Mouse (Mus musculus) lung, adult 2 months (tissue): ENCODE results near the gene Arl3.
A peak's percentile ranks its signal among the peaks of the same experiment; 100 is the strongest.

Source experiments
- CTCF ChIP-seq: fragments of 200-500 bp; IDR thresholded peaks from 2 replicates; pipeline ENCODE4 v1.5.1; 2011; ENCODE audit warnings: mild to moderate bottlenecking, low read length, control low read depth; ENCODE audit not compliant: insufficient read depth
- POLR2A ChIP-seq: fragments of 200-500 bp; IDR thresholded peaks from 2 replicates; pipeline ENCODE4 v1.6.1; 2011; ENCODE audit warnings: low read depth, mild to moderate bottlenecking, control low read depth, low read length, borderline replicate concordance; ENCODE audit errors: extremely low read depth

DNA sequence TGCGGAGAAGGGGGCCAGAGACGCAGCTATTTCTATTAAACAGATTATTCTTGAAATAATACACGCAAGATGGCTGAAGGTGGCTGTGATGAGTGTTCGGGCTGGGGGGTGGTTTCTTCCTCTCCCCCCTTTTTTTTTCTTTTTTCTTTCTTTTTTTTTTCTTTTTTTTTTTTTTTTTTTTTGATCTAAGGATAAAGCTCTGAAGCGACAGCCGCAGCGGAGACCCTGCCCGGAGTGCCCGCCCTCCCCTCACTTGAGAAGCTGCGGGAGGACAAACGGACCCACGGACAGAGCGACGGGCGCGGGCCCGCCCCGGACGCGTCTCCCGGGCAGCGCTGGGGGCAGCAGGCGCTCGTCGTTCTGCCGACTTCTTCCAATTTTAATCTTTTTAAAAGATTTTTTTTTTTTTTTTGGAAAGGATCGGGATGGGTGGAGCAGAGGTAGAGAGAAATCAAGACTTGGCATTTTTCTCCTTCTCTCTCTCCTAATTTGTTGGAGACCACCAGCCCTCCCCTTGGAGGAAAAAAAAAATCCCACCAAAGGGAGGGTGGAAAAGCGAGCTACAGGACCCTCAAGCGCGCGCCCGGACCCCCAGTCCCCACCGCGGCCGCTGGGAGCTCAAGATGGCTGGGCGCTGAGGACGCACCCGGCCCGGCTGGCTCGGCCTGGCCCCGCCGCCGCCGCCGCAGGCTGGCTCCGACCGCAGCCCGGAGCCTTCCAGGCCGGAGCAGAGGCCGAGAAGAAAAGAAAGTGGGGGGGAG is 72.2 kb downstream of the Arl3 start:
- TF ChIP-seq CTCF (no peak), POLR2A (peak; percentile 14; the same call in 1 of the 2 replicates)
